Mouse (Mus musculus): ENCODE measurements around the gene Wnt1.
A peak's percentile ranks its signal among the peaks of the same experiment; 100 is the strongest.
"Not testable (repeated sequence)": the region's sequence is repeated elsewhere in the genome, so short reads cannot be mapped to it uniquely, and the experiment has no call there.

The Wnt1 gene

GRCm38 (mm10) chr15:98789661-98790535 is at the start of gene Wnt1:
Gene Wnt1 (plus strand): TSS chr15:98789857.
- no peak for DNase-seq (ENCODE audit: low spot score in 2 of 2)

GRCm38 (mm10) chr15:98740219-98740618 is 49.4 kb upstream of the Wnt1 start:
- DNase-seq (ENCODE audit: low spot score in 2 of 2): no peak

GRCm38 (mm10) chr15:98742766-98743428 is 46.8 kb upstream of the Wnt1 start:
- DNase-seq (ENCODE audit: low spot score in 2 of 2): no peak

GRCm38 (mm10) chr15:98743863-98744262 is 45.8 kb upstream of the Wnt1 start:
- DNase-seq (ENCODE audit: low spot score in 2 of 2): not testable (repeated sequence)

GRCm38 (mm10) chr15:98746344-98746965 is 43.2 kb upstream of the Wnt1 start:
- DNase-seq (ENCODE audit: low spot score in 2 of 2): peak in 1 of 2 experiments; percentile 61

GRCm38 (mm10) chr15:98747296-98747695 is 42.4 kb upstream of the Wnt1 start:
- DNase-seq (ENCODE audit: low spot score in 2 of 2): no peak

- no peak for DNase-seq (ENCODE audit: low spot score in 2 of 2)
Observed at GRCm38 (mm10) chr15:98749093-98749492, 40.6 kb upstream of the Wnt1 start.

GRCm38 (mm10) chr15:98753021-98753423 is 36.6 kb upstream of the Wnt1 start:
- DNase-seq (ENCODE audit: low spot score in 2 of 2): no peak

GRCm38 (mm10) chr15:98754125-98754524 is 35.5 kb upstream of the Wnt1 start:
- no peak for DNase-seq (ENCODE audit: low spot score in 2 of 2)

GRCm38 (mm10) chr15:98762201-98762621 is 27.4 kb upstream of the Wnt1 start:
- peak; percentile 73 to 79 for DNase-seq (ENCODE audit: low spot score in 2 of 2)

GRCm38 (mm10) chr15:98762670-98763529 is 26.8 kb upstream of the Wnt1 start, which contains the start of gene Arf3:
Gene Arf3 (minus strand): TSS chr15:98763214.
- peak; percentile 96 to 97 for DNase-seq (ENCODE audit: low spot score in 2 of 2)

GRCm38 (mm10) chr15:98765929-98766328 is 23.7 kb upstream of the Wnt1 start:
- DNase-seq (ENCODE audit: low spot score in 2 of 2): no peak

- no peak for DNase-seq (ENCODE audit: low spot score in 2 of 2)
Observed at GRCm38 (mm10) chr15:98768259-98768658, 21.4 kb upstream of the Wnt1 start.

GRCm38 (mm10) chr15:98771813-98772425 is 17.7 kb upstream of the Wnt1 start:
- DNase-seq (ENCODE audit: low spot score in 2 of 2): no peak

GRCm38 (mm10) chr15:98772511-98773211 is 17.0 kb upstream of the Wnt1 start:
- DNase-seq (ENCODE audit: low spot score in 2 of 2): no peak

- DNase-seq (ENCODE audit: low spot score in 2 of 2): no peak
Observed at GRCm38 (mm10) chr15:98774096-98774495, 15.6 kb upstream of the Wnt1 start.

- no peak for DNase-seq (ENCODE audit: low spot score in 2 of 2)
Observed at GRCm38 (mm10) chr15:98775533-98775932, 14.1 kb upstream of the Wnt1 start.

GRCm38 (mm10) chr15:98776280-98777004 is 13.2 kb upstream of the Wnt1 start:
- no peak for DNase-seq (ENCODE audit: low spot score in 2 of 2)

GRCm38 (mm10) chr15:98777005-98777616 is 12.5 kb upstream of the Wnt1 start:
- DNase-seq (ENCODE audit: low spot score in 2 of 2): no peak
